Comparison of ENCODE assay signal across 10 mouse cellular contexts in genomic region chr3:100440009-100440408, GRCm38 (mm10). TPM values are rescaled to one million over a fixed set of nuclear protein-coding genes. Genes with fewer than 3 reads are reported as not detected.
DNase-seq lines count a peak whose midpoint lies in the region; ATAC-seq and TF ChIP-seq lines count a peak whose summit lies in the region.
"Had no signal": no experiment of that assay in that cellular context is flagged by ENCODE, and none has a peak within 500 bp of the region (broad histone marks: within the 10 kb centered on the region; RNA-seq: fewer than 3 reads in every experiment).

No protein-coding gene starts in this region.

- 45% methylated on average over 6 of the region's 6 CpGs for WGBS in liver, embryonic 14.5 days (ENCODE audit: insufficient replicate concordance)
- WGBS in small intestine, adult 2 months, result 59% methylated on average over 6 of the region's 6 CpGs

- no peak for ATAC-seq in liver, embryonic 14.5 days (ENCODE audit: insufficient read depth)

- H3K36me3 ChIP-seq in liver, embryonic 14.5 days (replicated peaks; ENCODE audit: control insufficient read depth, insufficient read depth, low read depth), result no peaks in the 10 kb centered on the region
- H3K36me3 ChIP-seq in small intestine, adult 2 months (ENCODE audit: control insufficient read depth, insufficient read depth, low read length), result no peaks in the 10 kb centered on the region
- H3K36me3 ChIP-seq: embryonic facial prominence, embryonic 13.5 days; limb, embryonic 13.5 days had no signal

- H3K4me2 ChIP-seq in liver, embryonic 14.5 days (ENCODE audit: low read depth), result peak overlapping the region; percentile 70
- H3K4me2 ChIP-seq: embryonic facial prominence, embryonic 13.5 days; limb, embryonic 13.5 days had no signal

- no peaks in the 10 kb centered on the region for H3K27me3 ChIP-seq in liver, embryonic 14.5 days (ENCODE audit: control insufficient read depth, insufficient read depth, low read length)
- H3K27me3 ChIP-seq in small intestine, adult 2 months (ENCODE audit: control insufficient read depth, insufficient read depth, low read length), result no peaks in the 10 kb centered on the region
- H3K27me3 ChIP-seq: embryonic facial prominence, embryonic 13.5 days; limb, embryonic 13.5 days had no signal

- no peak overlapping the region for H3K4me3 ChIP-seq in liver, embryonic 14.5 days (ENCODE audit: insufficient read depth in 1 of 2, low read depth in 2 of 2, low read length in 2 of 2)
- H3K4me3 ChIP-seq in small intestine, adult 2 months (ENCODE audit: low read depth, low read length), result no peak overlapping the region
- H3K4me3 ChIP-seq: embryonic facial prominence, embryonic 13.5 days; limb, embryonic 13.5 days had no signal

- no peaks in the 10 kb centered on the region for H3K9me3 ChIP-seq in liver, embryonic 14.5 days (ENCODE audit: control insufficient read depth, low read length)
- H3K9me3 ChIP-seq: embryonic facial prominence, embryonic 13.5 days; limb, embryonic 13.5 days had no signal

- DNase-seq in heart, adult 11 months, result peak; percentile 82
- no peak for DNase-seq in heart, adult 9 months (ENCODE audit: low spot score in 2 of 2)
- peak; percentile 60 to 65 for DNase-seq in right cerebral cortex, postnatal 10 days (ENCODE audit: low spot score in 2 of 2)
- DNase-seq in right cerebral cortex, postnatal 4 days, result no peak
- DNase-seq in liver, embryonic 14.5 days (ENCODE audit: low read depth in 3 of 3, low spot score in 3 of 3), result peak in 1 of 3 experiments; percentile 37
- DNase-seq in urinary bladder, postnatal 25 days (ENCODE audit: low spot score), result no peak
- DNase-seq in thymus, postnatal 25 days, result no peak

- H3K4me1 ChIP-seq in liver, embryonic 14.5 days (replicated peaks; ENCODE audit: control insufficient read depth in 2 of 2, insufficient read depth in 2 of 2, low read length in 1 of 2), result peaks cover 57 to 64% of the 10 kb centered on the region in 2 experiments
- peaks cover 5% of the 10 kb centered on the region; the same call in 1 of the 2 replicates for H3K4me1 ChIP-seq in small intestine, adult 2 months (ENCODE audit: control insufficient read depth, insufficient read depth, insufficient read length, low read length)
- H3K4me1 ChIP-seq: embryonic facial prominence, embryonic 13.5 days had no signal

- no peak for TF ChIP-seq EP300 in liver, embryonic 14.5 days (IDR thresholded peaks at IDR 0.05; ENCODE audit: low read depth)

- peak overlapping the region; percentile 99 for H3K27ac ChIP-seq in liver, embryonic 14.5 days
- peak overlapping the region; percentile 74; the same call in 1 of the 2 replicates for H3K27ac ChIP-seq in small intestine, adult 2 months (ENCODE audit: insufficient read depth, low read depth, low read length)
- H3K27ac ChIP-seq: embryonic facial prominence, embryonic 13.5 days; limb, embryonic 13.5 days had no signal

- H3K9ac ChIP-seq in liver, embryonic 14.5 days (replicated peaks), result peak overlapping the region; percentile 75
- H3K9ac ChIP-seq: embryonic facial prominence, embryonic 13.5 days; limb, embryonic 13.5 days had no signal

- TF ChIP-seq POLR2A in small intestine, adult 2 months (IDR thresholded peaks at IDR 0.05; ENCODE audit: low read depth, low read length), result no peak

- TF ChIP-seq CTCF in liver, embryonic 14.5 days (IDR thresholded peaks at IDR 0.05; ENCODE audit: low read depth), result no peak
- TF ChIP-seq CTCF in small intestine, adult 2 months (IDR thresholded peaks at IDR 0.05; ENCODE audit: extremely low read depth, insufficient read length, insufficient replicate concordance, low read depth, low read length), result no peak

RNA-seq across cellular contexts. Expression of gene Tent5c, which starts 49.1 kb away (rescaled TPM):
- 43.2 and 44.1 TPM in 2 replicates for polyA plus RNA-seq in liver, embryonic 14.5 days (2012; rRNA removed)
- polyA plus RNA-seq in liver, embryonic 14.5 days (2014; fragmentation: Nextera tagmentation; extraction: Ambion mirVana), result 73.8 and 75.0 TPM in 2 replicates
- polyA plus RNA-seq in small intestine, adult 2 months (2012; rRNA removed), result 7.7 and 10.3 TPM in 2 replicates

Comparison
In these comparisons a context has a peak if more than half of its experiments do, and no peak if none do; other contexts are left out.
1. DNase-seq: peak in heart, adult 11 months (single experiment) and right cerebral cortex, postnatal 10 days (2 of 2); none in heart, adult 9 months (0 of 2), right cerebral cortex, postnatal 4 days (single experiment), urinary bladder, postnatal 25 days (single experiment) and thymus, postnatal 25 days (single experiment).